Mouse (Mus musculus) C2C12 (cell line): Measurements from ENCODE around the gene Tedc2. TPM values are rescaled to one million over a fixed set of nuclear protein-coding genes. Genes with fewer than 3 reads are reported as not detected.
A peak's percentile ranks its signal among the peaks of the same experiment; 100 is the strongest.

Source experiments
- H3K27me3 ChIP-seq: one replicate; pipeline ENCODE4 v1.6.1; 2011; ENCODE audit not compliant: control insufficient read depth, insufficient read depth, insufficient read length
- H3K36me3 ChIP-seq: one replicate; pipeline ENCODE4 v1.6.1; 2011; ENCODE audit not compliant: control insufficient read depth, insufficient read depth
- H3K4me3 ChIP-seq: one replicate; pipeline ENCODE4 v1.5.1; 2011; ENCODE audit warnings: mild to moderate bottlenecking, control low read depth; ENCODE audit not compliant: poor library complexity, insufficient read depth, severe bottlenecking
- H3K79me2 ChIP-seq: one replicate; pipeline ENCODE4 v1.6.1; 2011; ENCODE audit not compliant: control insufficient read depth, insufficient read depth
- H3K79me3 ChIP-seq: one replicate; pipeline ENCODE4 v1.6.1; 2011; ENCODE audit warnings: low read depth, control low read depth
- H3ac ChIP-seq: one replicate; pipeline ENCODE3; 2011; ENCODE audit warnings: low read depth; ENCODE audit not compliant: control insufficient read depth, insufficient read length
- CEBPB ChIP-seq: IDR thresholded peaks from one replicate; pipeline ENCODE4 v1.6.1; 2011; ENCODE audit warnings: low read depth, mild to moderate bottlenecking, control low read depth, moderate library complexity
- CTCF ChIP-seq: IDR thresholded peaks from one replicate; pipeline ENCODE4 v1.5.1; 2011; ENCODE audit not compliant: control insufficient read depth, insufficient read depth, insufficient read length
- FOSL1 ChIP-seq: IDR thresholded peaks from one replicate; pipeline ENCODE4 v1.8.0; 2011; ENCODE audit warnings: mild to moderate bottlenecking, low read length; ENCODE audit not compliant: poor library complexity, insufficient read depth, severe bottlenecking
- MAX ChIP-seq: IDR thresholded peaks from one replicate; pipeline ENCODE4 v1.6.1; 2011; ENCODE audit warnings: mild to moderate bottlenecking, control low read depth
- MYOD1 ChIP-seq: IDR thresholded peaks from one replicate; pipeline ENCODE4 v1.6.1; 2011; ENCODE audit warnings: low read depth; ENCODE audit not compliant: control insufficient read depth, insufficient read length
- MYOG ChIP-seq: IDR thresholded peaks from one replicate; pipeline ENCODE4 v1.6.1; 2011; ENCODE audit not compliant: control insufficient read depth, insufficient read length; ENCODE audit errors: extremely low read depth
- USF1 ChIP-seq: IDR thresholded peaks from one replicate; pipeline ENCODE4 v1.6.1; 2011; ENCODE audit warnings: low read depth, mild to moderate bottlenecking, control low read depth, moderate library complexity
- polyA plus RNA-seq: library from polyadenylated mRNA; unstranded; fragments of >200 nt; fragmentation: generic; extraction: Trizol; gene quantifications from one replicate; pipeline ENCODE4 v1.2.1, GENCODE M21; 2012; ENCODE audit warnings: missing spikeins

The Tedc2 gene
- polyA plus RNA-seq, 1 experiment, result 13.2 TPM

GRCm38 (mm10) chr17:24206451-24207351 is 13.9 kb downstream of the Tedc2 start:
- Histone ChIP-seq H3ac (peak overlapping the region; percentile 42), H3K79me2 (no peaks in the 10 kb centered on the region), H3K27me3 (no peaks in the 10 kb centered on the region), H3K79me3 (no peaks in the 10 kb centered on the region), H3K36me3 (no peaks in the 10 kb centered on the region), H3K4me3 (no peak overlapping the region)
- TF ChIP-seq MYOD1, result no peak
- no peak for TF ChIP-seq MYOG
- TF ChIP-seq CTCF, result no peak

- Histone ChIP-seq H3K27me3 (no peaks in the 10 kb centered on the region), H3K79me3 (no peaks in the 10 kb centered on the region), H3K4me3 (peak overlapping the region; percentile 18), H3K36me3 (no peaks in the 10 kb centered on the region), H3ac (peak overlapping the region; percentile 61), H3K79me2 (no peaks in the 10 kb centered on the region)
- TF ChIP-seq CTCF (no peak), USF1 (peak; percentile 95)
Observed at GRCm38 (mm10) chr17:24205908-24206361, 14.7 kb downstream of the Tedc2 start.

DNA sequence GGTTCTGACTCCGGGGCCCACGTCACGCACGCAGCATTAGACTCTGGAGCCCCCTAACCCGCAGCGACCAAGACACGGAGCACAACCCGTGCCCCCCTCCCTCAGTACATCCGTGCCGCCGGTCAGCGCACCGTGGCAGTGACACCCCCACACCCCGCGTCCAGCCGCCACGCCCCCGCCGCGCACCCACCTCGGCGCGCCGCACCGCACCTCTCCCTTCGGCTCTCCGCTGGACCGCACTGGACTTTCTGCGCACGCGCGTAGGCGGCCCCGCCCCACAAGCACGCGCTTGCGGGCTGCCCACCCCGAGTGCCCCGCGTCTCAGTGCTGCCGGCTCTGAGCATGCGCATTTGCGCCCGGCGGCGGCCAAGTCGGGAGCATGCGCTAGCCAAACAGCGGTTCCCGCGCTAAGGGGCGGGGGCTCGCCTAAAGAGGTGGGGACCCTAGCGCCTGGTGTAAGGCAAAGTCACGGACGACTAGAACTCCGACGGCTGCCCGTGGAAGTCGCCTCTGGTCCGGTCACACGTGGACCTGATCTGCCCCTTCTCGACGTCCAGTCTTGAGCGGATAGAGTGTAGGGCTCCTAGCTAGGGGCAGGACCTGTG is 15.3 kb downstream of the Tedc2 start, which contains the start of gene Tbc1d24:
Gene Tbc1d24 (minus strand): TSS at position 279 of the 605 bp plus-strand sequence.
- no peak for TF ChIP-seq USF1
- no peak for TF ChIP-seq CEBPB
- no peak for TF ChIP-seq MYOD1
- no peak for TF ChIP-seq FOSL1
- TF ChIP-seq MAX, result peak; percentile 91
- TF ChIP-seq CTCF, result no peak
- H3K4me3 ChIP-seq, result peak within 1 kb of the TSS; percentile 40
- H3K27me3 ChIP-seq, result no peaks in the 10 kb centered on the region
- no peaks in the 10 kb centered on the region for H3K79me3 ChIP-seq
- H3ac ChIP-seq, result peak within 1 kb of the TSS; percentile 76
- H3K36me3 ChIP-seq, result no peaks in the 10 kb centered on the region
- no peaks in the 10 kb centered on the region for H3K79me2 ChIP-seq

GRCm38 (mm10) chr17:24204846-24205245 is 15.8 kb downstream of the Tedc2 start:
- TF ChIP-seq MYOD1, result no peak
- no peak for TF ChIP-seq USF1
- no peak for TF ChIP-seq MYOG
- TF ChIP-seq CEBPB, result no peak
- no peak for TF ChIP-seq CTCF
- TF ChIP-seq FOSL1, result no peak
- TF ChIP-seq MAX, result no peak
- H3K27me3 ChIP-seq, result no peaks in the 10 kb centered on the region
- no peaks in the 10 kb centered on the region for H3K36me3 ChIP-seq
- H3K79me2 ChIP-seq, result no peaks in the 10 kb centered on the region
- peak overlapping the region; percentile 76 for H3ac ChIP-seq
- no peaks in the 10 kb centered on the region for H3K79me3 ChIP-seq
- peak overlapping the region; percentile 40 for H3K4me3 ChIP-seq

DNA sequence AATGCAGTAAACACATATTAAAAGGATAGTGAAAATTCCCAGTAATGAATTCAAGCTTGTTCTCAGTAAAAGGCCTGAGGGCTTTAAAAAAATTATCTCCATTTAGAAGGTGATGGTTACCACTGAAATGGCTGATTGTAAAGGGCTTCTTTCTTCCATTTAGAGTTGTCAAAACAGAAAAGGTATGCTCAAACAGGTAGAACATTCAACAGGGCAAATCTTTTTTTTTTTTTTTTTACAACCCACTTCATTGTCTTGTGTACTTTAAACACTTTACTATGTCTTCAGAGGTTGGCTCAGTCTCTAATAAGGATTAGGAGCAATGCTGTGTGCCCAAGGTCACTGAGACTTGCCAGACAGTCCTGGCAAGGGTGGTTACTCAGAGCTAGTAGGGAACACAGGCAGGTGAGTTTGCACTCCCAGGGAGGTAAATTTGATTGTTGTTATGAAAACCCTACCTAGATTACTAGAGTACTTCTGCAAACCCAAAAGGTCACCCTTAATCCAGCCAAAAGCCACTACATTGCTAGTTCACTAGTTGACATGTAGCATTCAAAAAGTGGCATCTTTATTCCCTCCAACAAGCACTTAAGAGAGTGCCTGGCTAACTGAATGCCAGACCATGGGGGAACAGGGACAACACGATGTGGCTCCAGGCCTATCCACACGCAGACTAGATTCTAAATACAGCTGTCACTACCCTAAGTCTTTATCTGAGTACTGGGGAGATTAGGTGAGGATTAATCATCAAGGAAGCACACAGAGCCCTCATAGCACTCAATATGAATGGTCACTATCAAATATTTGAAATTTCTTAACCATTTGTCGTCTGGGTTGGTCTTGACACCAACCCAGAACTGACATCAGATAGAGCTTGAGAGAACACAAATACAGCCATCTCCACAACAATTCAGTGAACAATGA is 16.8 kb downstream of the Tedc2 start:
- no peaks in the 10 kb centered on the region for H3K79me3 ChIP-seq
- TF ChIP-seq CEBPB, result no peak
- TF ChIP-seq MYOG, result no peak
- TF ChIP-seq USF1, result no peak
- TF ChIP-seq MAX, result no peak
- TF ChIP-seq CTCF, result no peak
- no peak overlapping the region for H3ac ChIP-seq
- H3K4me3 ChIP-seq, result no peak overlapping the region
- H3K79me2 ChIP-seq, result no peaks in the 10 kb centered on the region
- H3K36me3 ChIP-seq, result no peaks in the 10 kb centered on the region
- H3K27me3 ChIP-seq, result no peaks in the 10 kb centered on the region

- H3K36me3 ChIP-seq, result no peaks in the 10 kb centered on the region
- H3K79me2 ChIP-seq, result no peaks in the 10 kb centered on the region
- TF ChIP-seq CEBPB (no peak), MYOG (no peak), MYOD1 (no peak), USF1 (no peak), FOSL1 (no peak), MAX (no peak), CTCF (no peak)
- H3K27me3 ChIP-seq, result no peaks in the 10 kb centered on the region
- no peak overlapping the region for H3ac ChIP-seq
- no peak overlapping the region for H3K4me3 ChIP-seq
- no peaks in the 10 kb centered on the region for H3K79me3 ChIP-seq
Observed at GRCm38 (mm10) chr17:24203068-24203467, 17.6 kb downstream of the Tedc2 start.
